Mouse (Mus musculus) stomach, embryonic 14.5 days (tissue): ENCODE results near the gene Apof. TPM values are rescaled to one million over a fixed set of nuclear protein-coding genes. Genes with fewer than 3 reads are reported as not detected.

Experiments
- ATAC-seq: fragments of 200-750 bp; cut with Nextera tagmentation; 2 replicates; pipeline ENCODE4 v1.8.0; 2017; ENCODE audit warnings: low read depth, moderate TSS enrichment; ENCODE audit not compliant: insufficient number of reproducible peaks, insufficient read depth, low FRiP score
- H3K27ac ChIP-seq: fragments of 300-500 bp; sonication (generic); 2 replicates; pipeline ENCODE4 v1.5.1; 2014; ENCODE audit warnings: mild to moderate bottlenecking, low read length, moderate library complexity, mixed read lengths
- H3K27me3 ChIP-seq: fragments of 300-500 bp; sonication (generic); 2 replicates; pipeline ENCODE4 v1.6.1; 2014; ENCODE audit warnings: low read length, control low read depth, mixed read lengths; ENCODE audit not compliant: control insufficient read depth, insufficient read depth
- H3K36me3 ChIP-seq: fragments of 300-500 bp; sonication (generic); 2 replicates; pipeline ENCODE4 v1.6.1; 2014; ENCODE audit warnings: mild to moderate bottlenecking, control low read depth, low read length, moderate library complexity, mixed read lengths; ENCODE audit not compliant: control insufficient read depth, insufficient read depth
- H3K4me1 ChIP-seq: fragments of 300-500 bp; sonication (generic); 2 replicates; pipeline ENCODE4 v1.6.1; 2014; ENCODE audit warnings: low read length, control low read depth, mixed read lengths; ENCODE audit not compliant: control insufficient read depth, insufficient read depth
- H3K4me2 ChIP-seq: fragments of 300-500 bp; sonication (generic); replicated peaks from 2 replicates; pipeline ENCODE4 v1.6.1; 2014; ENCODE audit warnings: low read depth, low read length, control low read depth
- H3K4me3 ChIP-seq: fragments of 300-500 bp; sonication (generic); 2 replicates; pipeline ENCODE4 v1.5.1; 2014; ENCODE audit warnings: low read depth, low read length, control low read depth
- H3K9ac ChIP-seq: fragments of 300-500 bp; sonication (generic); replicated peaks from 2 replicates; pipeline ENCODE4 v1.6.1; 2014; ENCODE audit warnings: low read depth, mild to moderate bottlenecking, control low read depth, low read length, moderate library complexity, mixed read lengths
- H3K9me3 ChIP-seq: fragments of 300-500 bp; sonication (generic); 2 replicates; pipeline ENCODE4 v1.6.1; 2016; ENCODE audit warnings: low read depth, low read length, control low read depth; ENCODE audit not compliant: control insufficient read depth
- WGBS: fragments of 180-500 bp; shearing (Covaris S2); extraction: QIAGEN DNeasy Blood & Tissue Kit; methylation state at CpG from one replicate; pipeline ENCODE4 v1.1.7; 2014; 5-methylcytosine and 5-hydroxymethylcytosine counted together
- polyA plus RNA-seq: library from polyadenylated mRNA; unstranded; fragments of >200 nt; fragmentation: Nextera tagmentation; extraction: Ambion mirVana; gene quantifications from 2 replicates; pipeline ENCODE4 v1.2.1, GENCODE M21; 2014

The Apof gene
- not detected in 2 replicates for polyA plus RNA-seq

- no peak within 1 kb of the TSS for H3K4me3 ChIP-seq
- H3K9me3 ChIP-seq = no peaks in the 10 kb centered on the region
- no peak for ATAC-seq
- no peak within 1 kb of the TSS for H3K27ac ChIP-seq
- 74% methylated on average over 6 of the region's 6 CpGs for WGBS
- no peaks in the 10 kb centered on the region for H3K27me3 ChIP-seq
- no peak within 1 kb of the TSS for H3K9ac ChIP-seq
- H3K4me1 ChIP-seq = no peaks in the 10 kb centered on the region
- no peaks in the 10 kb centered on the region for H3K36me3 ChIP-seq
- H3K4me2 ChIP-seq = no peak within 1 kb of the TSS
These were observed at the start of gene Apof for GRCm38 (mm10) chr10:128268371-128268770. Gene Apof (plus strand): TSS chr10:128268671.

- no peak overlapping the region for H3K27ac ChIP-seq
- no peak overlapping the region for H3K4me3 ChIP-seq
- ATAC-seq = no peak
- H3K4me2 ChIP-seq = no peak overlapping the region
- 60% methylated on average over 16 of the region's 16 CpGs for WGBS
- H3K36me3 ChIP-seq = no peaks in the 10 kb centered on the region
- H3K4me1 ChIP-seq = no peaks in the 10 kb centered on the region
- no peaks in the 10 kb centered on the region for H3K27me3 ChIP-seq
- H3K9me3 ChIP-seq = no peaks in the 10 kb centered on the region
- H3K9ac ChIP-seq = no peak overlapping the region
These were observed 46.8 kb upstream of the Apof start for GRCm38 (mm10) chr10:128221533-128222286.

- no peaks in the 10 kb centered on the region for H3K9me3 ChIP-seq
- H3K4me1 ChIP-seq = no peaks in the 10 kb centered on the region
- WGBS = 58% methylated on average over 5 of the region's 5 CpGs
- H3K27me3 ChIP-seq = no peaks in the 10 kb centered on the region
- no peaks in the 10 kb centered on the region for H3K36me3 ChIP-seq
- no peak overlapping the region for H3K4me3 ChIP-seq
- no peak overlapping the region for H3K4me2 ChIP-seq
- ATAC-seq = no peak
- no peak overlapping the region for H3K9ac ChIP-seq
- no peak overlapping the region for H3K27ac ChIP-seq
These were observed 43.4 kb upstream of the Apof start for GRCm38 (mm10) chr10:128225064-128225463.

GRCm38 (mm10) chr10:128225538-128225937, 42.9 kb upstream of the Apof start, which contains the start of gene Mip:
Gene Mip (plus strand): TSS chr10:128225838.
- ATAC-seq = no peak
- no peaks in the 10 kb centered on the region for H3K4me1 ChIP-seq
- H3K4me3 ChIP-seq = no peak within 1 kb of the TSS
- H3K36me3 ChIP-seq = no peaks in the 10 kb centered on the region
- 51% methylated on average over 4 of the region's 4 CpGs for WGBS
- no peak within 1 kb of the TSS for H3K27ac ChIP-seq
- H3K4me2 ChIP-seq = no peak within 1 kb of the TSS
- no peaks in the 10 kb centered on the region for H3K27me3 ChIP-seq
- H3K9ac ChIP-seq = no peak within 1 kb of the TSS
- H3K9me3 ChIP-seq = no peaks in the 10 kb centered on the region

- no peak for ATAC-seq
- Histone ChIP-seq H3K27ac (no peak overlapping the region), H3K9ac (no peak overlapping the region), H3K9me3 (no peaks in the 10 kb centered on the region), H3K4me3 (no peak overlapping the region), H3K4me2 (no peak overlapping the region), H3K4me1 (0 out of 2 replicates have a peak, but pooled peaks cover 4% of the 10 kb centered on the region), H3K27me3 (no peaks in the 10 kb centered on the region), H3K36me3 (no peaks in the 10 kb centered on the region)
- WGBS = 76% methylated on average over 9 of the region's 9 CpGs
These were observed 40.9 kb upstream of the Apof start for GRCm38 (mm10) chr10:128227592-128227991.

GRCm38 (mm10) chr10:128228009-128228408, 40.5 kb upstream of the Apof start:
- ATAC-seq = no peak
- Histone ChIP-seq H3K9ac (no peak overlapping the region), H3K4me3 (no peak overlapping the region), H3K27me3 (no peaks in the 10 kb centered on the region), H3K27ac (no peak overlapping the region), H3K36me3 (no peaks in the 10 kb centered on the region), H3K4me2 (no peak overlapping the region), H3K9me3 (no peaks in the 10 kb centered on the region), H3K4me1 (0 out of 2 replicates have a peak, but pooled peaks cover 4% of the 10 kb centered on the region)
- 90% methylated on average over 8 of the region's 8 CpGs for WGBS

- H3K4me1 ChIP-seq = 0 out of 2 replicates have a peak, but pooled peaks cover 4% of the 10 kb centered on the region
- no peak overlapping the region for H3K4me2 ChIP-seq
- H3K9me3 ChIP-seq = no peaks in the 10 kb centered on the region
- no peak overlapping the region for H3K9ac ChIP-seq
- H3K27me3 ChIP-seq = no peaks in the 10 kb centered on the region
- no peaks in the 10 kb centered on the region for H3K36me3 ChIP-seq
- 75% methylated on average over 12 of the region's 12 CpGs for WGBS
- no peak for ATAC-seq
- H3K4me3 ChIP-seq = no peak overlapping the region
- H3K27ac ChIP-seq = no peak overlapping the region
These were observed 37.9 kb upstream of the Apof start for GRCm38 (mm10) chr10:128230582-128230981.

- no peak for ATAC-seq
- Histone ChIP-seq H3K4me3 (peak overlapping the region; percentile 80), H3K27me3 (no peaks in the 10 kb centered on the region), H3K4me1 (0 out of 2 replicates have a peak, but pooled peaks cover 4% of the 10 kb centered on the region), H3K9ac (peak overlapping the region; percentile 14; the same call in 1 of the 2 replicates), H3K4me2 (peak overlapping the region; percentile 82), H3K9me3 (no peaks in the 10 kb centered on the region), H3K36me3 (no peaks in the 10 kb centered on the region), H3K27ac (peak overlapping the region; percentile 94; the same call in 1 of the 2 replicates)
- 8% methylated on average over 5 of the region's 5 CpGs for WGBS
These were observed 37.3 kb upstream of the Apof start for GRCm38 (mm10) chr10:128231146-128231545.
